Mouse (Mus musculus) layer of hippocampus, adult 6 months (tissue): ENCODE data around the gene Nrn1. TPM values are rescaled to one million over a fixed set of nuclear protein-coding genes. Genes with fewer than 3 reads are reported as not detected.

Experiments
- long read RNA-seq, 2 experiments: library from polyadenylated mRNA; unstranded; transcript quantifications; one replicate each; pipeline ENCODE4 v2.0.0; 2019 to 2020
- polyA plus RNA-seq: library from polyadenylated mRNA; unstranded; fragments of <200 nt; fragmentation: Nextera tagmentation; gene quantifications from 2 replicates; pipeline ENCODE4 v1.2.3, GENCODE M21; 2021

Gene Nrn1
- 244 and 283 TPM in 2 replicates for polyA plus RNA-seq
- long read RNA-seq, experiment 1, transcript Nrn1-201 (3 exons, 1,619 nt) = major isoform, 398 of 453 reads
- long read RNA-seq, experiment 1, partial matches to known transcripts = 14 of 453 reads
- long read RNA-seq, experiment 1, other reads (novel, unspliced or antisense) = 35 of 453 reads
- long read RNA-seq, experiment 2, transcript Nrn1-201 (3 exons, 1,619 nt) = major isoform, 948 of 990 reads
- long read RNA-seq, experiment 2, partial matches to known transcripts = 19 of 990 reads
- long read RNA-seq, experiment 2, other reads (novel, unspliced or antisense) = 18 of 990 reads

DNA sequence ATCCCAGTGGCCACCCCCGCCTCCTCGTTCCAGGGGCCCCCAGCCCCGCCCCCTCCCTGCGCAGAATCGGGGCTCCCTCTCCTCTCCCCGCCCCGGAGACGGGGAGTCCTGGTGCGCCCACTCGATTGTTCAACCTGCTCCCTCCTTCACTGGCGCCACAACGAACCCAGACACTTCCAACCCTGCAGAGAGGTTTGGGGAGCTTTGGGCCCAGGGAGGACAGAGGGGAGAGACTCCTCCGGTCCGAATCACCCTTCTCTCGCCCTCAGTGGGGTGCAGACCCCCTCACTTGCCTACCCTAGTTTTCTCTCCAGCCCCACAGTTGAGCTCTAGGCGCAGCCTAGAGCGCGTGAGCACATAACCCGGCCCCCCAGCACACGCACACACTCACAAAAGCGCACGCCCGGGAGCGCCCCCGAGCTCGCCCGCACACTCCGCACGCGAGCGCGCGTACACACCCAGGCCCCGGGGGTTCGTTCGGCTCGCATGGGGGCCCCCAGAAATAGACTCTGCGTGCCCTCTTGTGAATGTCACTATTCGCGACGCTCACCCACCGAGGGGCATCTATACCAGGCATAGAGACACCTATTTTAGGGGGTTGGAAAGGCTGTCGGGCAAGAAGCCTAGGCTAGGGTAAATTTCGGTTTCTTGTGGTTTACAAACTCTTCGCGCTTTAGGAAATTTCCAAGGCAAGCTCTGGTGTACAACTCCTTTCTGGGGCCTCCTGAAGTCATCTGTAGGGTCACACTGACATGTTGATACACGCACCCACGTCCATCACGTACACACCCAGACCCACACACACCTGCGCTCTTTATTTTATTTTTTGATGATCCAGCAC lies at the start of gene Nrn1:
Gene Nrn1, minus strand, starts transcription at position 401 of the 841 bp plus-strand sequence.

